Mouse (Mus musculus): ENCODE measurements at regions not wholly inside any gene's neighbourhood (a gene's known extent, or its start where the extent isn't known, plus 50 kb on each side); places are given as distances from the start of the nearest gene placed in this dataset.

GRCm38 (mm10) chr4:125195901-125196435 lies 68.3 kb upstream of the Zc3h12a start:
- H3K9ac ChIP-seq (ENCODE audit: low read depth, low read length): no peak overlapping the region
- no peak for DNase-seq (ENCODE audit: extremely low read depth, low read depth, low spot score)
- H3K4me3 ChIP-seq (ENCODE audit: insufficient read depth, low read depth, low read length): no peak overlapping the region
- H3K27me3 ChIP-seq (ENCODE audit: control insufficient read depth, insufficient read depth, low read length): peaks cover 9% of the 10 kb centered on the region; the same call in 1 of the 2 replicates
- WGBS: 67% methylated on average over 7 of the region's 7 CpGs
- H3K27ac ChIP-seq (replicated peaks; ENCODE audit: insufficient read depth, low read depth, low read length): no peak overlapping the region
- no peaks in the 10 kb centered on the region for H3K4me1 ChIP-seq (ENCODE audit: control insufficient read depth, insufficient read depth, low read length)
- no peaks in the 10 kb centered on the region for H3K36me3 ChIP-seq (ENCODE audit: control insufficient read depth, insufficient read depth, low read length)
- no peaks in the 10 kb centered on the region for H3K79me2 ChIP-seq (ENCODE audit: control insufficient read depth, insufficient read depth, low read length)
- TF ChIP-seq POLR2A (IDR thresholded peaks at IDR 0.05; ENCODE audit: extremely low read depth, insufficient read depth, low read length) (no peak), CTCF (IDR thresholded peaks at IDR 0.05; ENCODE audit: low read depth, low read length) (no peak)

GRCm38 (mm10) chr4:125194722-125195380 lies 67.2 kb upstream of the Zc3h12a start:
- Histone ChIP-seq H3K36me3 (ENCODE audit: control insufficient read depth, insufficient read depth, low read length) (no peaks in the 10 kb centered on the region), H3K79me2 (ENCODE audit: control insufficient read depth, insufficient read depth, low read length) (no peaks in the 10 kb centered on the region), H3K9ac (ENCODE audit: low read depth, low read length) (no peak overlapping the region), H3K4me3 (ENCODE audit: insufficient read depth, low read depth, low read length) (no peak overlapping the region), H3K27ac (replicated peaks; ENCODE audit: insufficient read depth, low read depth, low read length) (no peak overlapping the region), H3K27me3 (ENCODE audit: control insufficient read depth, insufficient read depth, low read length) (peaks cover 10% of the 10 kb centered on the region; the same call in 1 of the 2 replicates), H3K4me1 (ENCODE audit: control insufficient read depth, insufficient read depth, low read length) (no peaks in the 10 kb centered on the region)
- 58% methylated on average over 12 of the region's 12 CpGs for WGBS
- TF ChIP-seq CTCF (IDR thresholded peaks at IDR 0.05; ENCODE audit: low read depth, low read length) (no peak), POLR2A (IDR thresholded peaks at IDR 0.05; ENCODE audit: extremely low read depth, insufficient read depth, low read length) (no peak)
- DNase-seq (ENCODE audit: extremely low read depth, low read depth, low spot score): no peak

GRCm38 (mm10) chr4:125194298-125194697 lies 66.7 kb upstream of the Zc3h12a start:
- H3K4me3 ChIP-seq (ENCODE audit: insufficient read depth, low read depth, low read length): no peak overlapping the region
- H3K36me3 ChIP-seq (ENCODE audit: control insufficient read depth, insufficient read depth, low read length): no peaks in the 10 kb centered on the region
- H3K27me3 ChIP-seq (ENCODE audit: control insufficient read depth, insufficient read depth, low read length): peaks cover 10% of the 10 kb centered on the region; the same call in 1 of the 2 replicates
- H3K9ac ChIP-seq (ENCODE audit: low read depth, low read length): no peak overlapping the region
- no peaks in the 10 kb centered on the region for H3K79me2 ChIP-seq (ENCODE audit: control insufficient read depth, insufficient read depth, low read length)
- 86% methylated on average over 12 of the region's 12 CpGs for WGBS
- no peak for DNase-seq (ENCODE audit: extremely low read depth, low read depth, low spot score)
- TF ChIP-seq CTCF (IDR thresholded peaks at IDR 0.05; ENCODE audit: low read depth, low read length) (no peak), POLR2A (IDR thresholded peaks at IDR 0.05; ENCODE audit: extremely low read depth, insufficient read depth, low read length) (no peak)
- H3K27ac ChIP-seq (replicated peaks; ENCODE audit: insufficient read depth, low read depth, low read length): no peak overlapping the region
- no peaks in the 10 kb centered on the region for H3K4me1 ChIP-seq (ENCODE audit: control insufficient read depth, insufficient read depth, low read length)

GRCm38 (mm10) chr4:125191680-125192079 lies 64.0 kb upstream of the Zc3h12a start:
- H3K27ac ChIP-seq (replicated peaks; ENCODE audit: insufficient read depth, low read depth, low read length): no peak overlapping the region
- H3K4me1 ChIP-seq (ENCODE audit: control insufficient read depth, insufficient read depth, low read length): no peaks in the 10 kb centered on the region
- H3K79me2 ChIP-seq (ENCODE audit: control insufficient read depth, insufficient read depth, low read length): no peaks in the 10 kb centered on the region
- WGBS: 75% methylated on average over 9 of the region's 9 CpGs
- TF ChIP-seq POLR2A (IDR thresholded peaks at IDR 0.05; ENCODE audit: extremely low read depth, insufficient read depth, low read length): no peak
- TF ChIP-seq CTCF (IDR thresholded peaks at IDR 0.05; ENCODE audit: low read depth, low read length): no peak
- no peak overlapping the region for H3K4me3 ChIP-seq (ENCODE audit: insufficient read depth, low read depth, low read length)
- DNase-seq (ENCODE audit: extremely low read depth, low read depth, low spot score): no peak
- H3K27me3 ChIP-seq (ENCODE audit: control insufficient read depth, insufficient read depth, low read length): peaks cover 10% of the 10 kb centered on the region; the same call in 1 of the 2 replicates
- H3K36me3 ChIP-seq (ENCODE audit: control insufficient read depth, insufficient read depth, low read length): no peaks in the 10 kb centered on the region
- no peak overlapping the region for H3K9ac ChIP-seq (ENCODE audit: low read depth, low read length)

- H3K36me3 ChIP-seq (ENCODE audit: control insufficient read depth, insufficient read depth, low read length): no peaks in the 10 kb centered on the region
- H3K27ac ChIP-seq (replicated peaks; ENCODE audit: insufficient read depth, low read depth, low read length): no peak overlapping the region
- peaks cover 10% of the 10 kb centered on the region; the same call in 1 of the 2 replicates for H3K27me3 ChIP-seq (ENCODE audit: control insufficient read depth, insufficient read depth, low read length)
- H3K4me1 ChIP-seq (ENCODE audit: control insufficient read depth, insufficient read depth, low read length): no peaks in the 10 kb centered on the region
- no peak overlapping the region for H3K9ac ChIP-seq (ENCODE audit: low read depth, low read length)
- H3K4me3 ChIP-seq (ENCODE audit: insufficient read depth, low read depth, low read length): no peak overlapping the region
- TF ChIP-seq CTCF (IDR thresholded peaks at IDR 0.05; ENCODE audit: low read depth, low read length) (no peak), POLR2A (IDR thresholded peaks at IDR 0.05; ENCODE audit: extremely low read depth, insufficient read depth, low read length) (no peak)
- no peaks in the 10 kb centered on the region for H3K79me2 ChIP-seq (ENCODE audit: control insufficient read depth, insufficient read depth, low read length)
- no peak for DNase-seq (ENCODE audit: extremely low read depth, low read depth, low spot score)
- 39% methylated on average over 11 of the region's 11 CpGs for WGBS
Measured at GRCm38 (mm10) chr4:125191010-125191409, 63.4 kb upstream of the Zc3h12a start.

- no peaks in the 10 kb centered on the region for H3K79me2 ChIP-seq (ENCODE audit: control insufficient read depth, insufficient read depth, low read length)
Measured at GRCm38 (mm10) chr4:125189971-125190370, 62.3 kb upstream of the Zc3h12a start.

More at GRCm38 (mm10) chr4:125189971-125190370, 62.3 kb upstream of the Zc3h12a start:
- no peak overlapping the region for H3K27ac ChIP-seq (replicated peaks; ENCODE audit: insufficient read depth, low read depth, low read length)
- DNase-seq (ENCODE audit: extremely low read depth, low read depth, low spot score): no peak
- no peaks in the 10 kb centered on the region for H3K4me1 ChIP-seq (ENCODE audit: control insufficient read depth, insufficient read depth, low read length)
- peaks cover 8% of the 10 kb centered on the region; the same call in 1 of the 2 replicates for H3K27me3 ChIP-seq (ENCODE audit: control insufficient read depth, insufficient read depth, low read length)
- H3K36me3 ChIP-seq (ENCODE audit: control insufficient read depth, insufficient read depth, low read length): no peaks in the 10 kb centered on the region
- no peak overlapping the region for H3K4me3 ChIP-seq (ENCODE audit: insufficient read depth, low read depth, low read length)
- TF ChIP-seq CTCF (IDR thresholded peaks at IDR 0.05; ENCODE audit: low read depth, low read length) (no peak), POLR2A (IDR thresholded peaks at IDR 0.05; ENCODE audit: extremely low read depth, insufficient read depth, low read length) (no peak)
- no peak overlapping the region for H3K9ac ChIP-seq (ENCODE audit: low read depth, low read length)
